Mouse (Mus musculus): ENCODE results near the gene Tbxa2r. TPM values are rescaled to one million over a fixed set of nuclear protein-coding genes. Genes with fewer than 3 reads are reported as not detected.

Tbxa2r gene
- polyA plus RNA-seq, 1 experiment from 2014 or later, result 3.7 TPM

- no peak overlapping the region for H3K27ac ChIP-seq (replicated peaks; ENCODE audit: low read depth, low read length)
- WGBS, result 79% methylated on average over 10 of the region's 10 CpGs
- ATAC-seq (ENCODE audit: low FRiP score, low TSS enrichment), result no peak
- H3K4me3 ChIP-seq (replicated peaks; ENCODE audit: low read depth, low read length), result no peak overlapping the region
- H3K9me3 ChIP-seq (ENCODE audit: control insufficient read depth, low read length), result no peaks in the 10 kb centered on the region
- no peak overlapping the region for H3K4me2 ChIP-seq (ENCODE audit: low read length)
- no peak for DNase-seq
- no peaks in the 10 kb centered on the region for H3K27me3 ChIP-seq (ENCODE audit: control insufficient read depth, insufficient read depth, low read length)
- H3K9ac ChIP-seq (replicated peaks; ENCODE audit: low read length), result no peak overlapping the region; the same call in 1 of the 2 replicates
- peaks cover 26% of the 10 kb centered on the region for H3K36me3 ChIP-seq (ENCODE audit: control insufficient read depth, insufficient read depth, low read length)
- no peaks in the 10 kb centered on the region for H3K4me1 ChIP-seq (ENCODE audit: control insufficient read depth, insufficient read depth, low read length)
These were observed 25.3 kb upstream of the Tbxa2r start for GRCm38 (mm10) chr10:81303258-81303657.

GRCm38 (mm10) chr10:81303761-81304160 lies 24.8 kb upstream of the Tbxa2r start:
- Histone ChIP-seq H3K9ac (replicated peaks; ENCODE audit: low read length) (no peak overlapping the region), H3K4me3 (replicated peaks; ENCODE audit: low read depth, low read length) (no peak overlapping the region), H3K4me1 (ENCODE audit: control insufficient read depth, insufficient read depth, low read length) (no peaks in the 10 kb centered on the region), H3K9me3 (ENCODE audit: control insufficient read depth, low read length) (no peaks in the 10 kb centered on the region), H3K36me3 (ENCODE audit: control insufficient read depth, insufficient read depth, low read length) (peaks cover 31% of the 10 kb centered on the region), H3K4me2 (ENCODE audit: low read length) (no peak overlapping the region), H3K27me3 (ENCODE audit: control insufficient read depth, insufficient read depth, low read length) (no peaks in the 10 kb centered on the region), H3K27ac (replicated peaks; ENCODE audit: low read depth, low read length) (no peak overlapping the region)
- DNase-seq (no peak), ATAC-seq (ENCODE audit: low FRiP score, low TSS enrichment) (no peak)
- WGBS, result 79% methylated on average over 7 of the region's 7 CpGs

GRCm38 (mm10) chr10:81304597-81305238 lies 23.8 kb upstream of the Tbxa2r start:
- H3K4me3 ChIP-seq (replicated peaks; ENCODE audit: low read depth, low read length), result no peak overlapping the region
- H3K9me3 ChIP-seq (ENCODE audit: control insufficient read depth, low read length), result no peaks in the 10 kb centered on the region
- no peak overlapping the region for H3K27ac ChIP-seq (replicated peaks; ENCODE audit: low read depth, low read length)
- H3K27me3 ChIP-seq (ENCODE audit: control insufficient read depth, insufficient read depth, low read length), result no peaks in the 10 kb centered on the region
- H3K36me3 ChIP-seq (ENCODE audit: control insufficient read depth, insufficient read depth, low read length), result peaks cover 41% of the 10 kb centered on the region
- ATAC-seq (ENCODE audit: low FRiP score, low TSS enrichment) (no peak), DNase-seq (peak; percentile 60)
- 28% methylated on average over 8 of the region's 9 CpGs for whole genome bisulfite sequencing
- H3K4me1 ChIP-seq (ENCODE audit: control insufficient read depth, insufficient read depth, low read length), result no peaks in the 10 kb centered on the region
- no peak overlapping the region for H3K9ac ChIP-seq (replicated peaks; ENCODE audit: low read length)
- H3K4me2 ChIP-seq (ENCODE audit: low read length), result no peak overlapping the region

GRCm38 (mm10) chr10:81305663-81306062 lies 22.9 kb upstream of the Tbxa2r start:
- H3K4me2 ChIP-seq (ENCODE audit: low read length), result no peak overlapping the region
- H3K36me3 ChIP-seq (ENCODE audit: control insufficient read depth, insufficient read depth, low read length), result peaks cover 50% of the 10 kb centered on the region
- DNase-seq, result no peak
- no peaks in the 10 kb centered on the region for H3K27me3 ChIP-seq (ENCODE audit: control insufficient read depth, insufficient read depth, low read length)
- no peak overlapping the region for H3K27ac ChIP-seq (replicated peaks; ENCODE audit: low read depth, low read length)
- no peaks in the 10 kb centered on the region for H3K9me3 ChIP-seq (ENCODE audit: control insufficient read depth, low read length)
- no peaks in the 10 kb centered on the region for H3K4me1 ChIP-seq (ENCODE audit: control insufficient read depth, insufficient read depth, low read length)
- no peak for ATAC-seq (ENCODE audit: low FRiP score, low TSS enrichment)
- 94% methylated on average over 14 of the region's 14 CpGs for WGBS
- no peak overlapping the region for H3K9ac ChIP-seq (replicated peaks; ENCODE audit: low read length)
- H3K4me3 ChIP-seq (replicated peaks; ENCODE audit: low read depth, low read length), result no peak overlapping the region

GRCm38 (mm10) chr10:81306173-81306668 lies 22.3 kb upstream of the Tbxa2r start:
- ATAC-seq (ENCODE audit: low FRiP score, low TSS enrichment), result no peak
- DNase-seq, result no peak
- Histone ChIP-seq H3K27me3 (ENCODE audit: control insufficient read depth, insufficient read depth, low read length) (no peaks in the 10 kb centered on the region), H3K4me1 (ENCODE audit: control insufficient read depth, insufficient read depth, low read length) (no peaks in the 10 kb centered on the region), H3K4me3 (replicated peaks; ENCODE audit: low read depth, low read length) (no peak overlapping the region), H3K27ac (replicated peaks; ENCODE audit: low read depth, low read length) (no peak overlapping the region), H3K9me3 (ENCODE audit: control insufficient read depth, low read length) (no peaks in the 10 kb centered on the region), H3K9ac (replicated peaks; ENCODE audit: low read length) (no peak overlapping the region), H3K36me3 (ENCODE audit: control insufficient read depth, insufficient read depth, low read length) (peaks cover 56% of the 10 kb centered on the region), H3K4me2 (ENCODE audit: low read length) (no peak overlapping the region)
- 95% methylated on average over 12 of the region's 12 CpGs for WGBS

- Histone ChIP-seq H3K9ac (replicated peaks; ENCODE audit: low read length) (no peak overlapping the region), H3K27me3 (ENCODE audit: control insufficient read depth, insufficient read depth, low read length) (no peaks in the 10 kb centered on the region), H3K9me3 (ENCODE audit: control insufficient read depth, low read length) (no peaks in the 10 kb centered on the region), H3K4me2 (ENCODE audit: low read length) (no peak overlapping the region), H3K4me3 (replicated peaks; ENCODE audit: low read depth, low read length) (no peak overlapping the region), H3K4me1 (ENCODE audit: control insufficient read depth, insufficient read depth, low read length) (no peaks in the 10 kb centered on the region), H3K27ac (replicated peaks; ENCODE audit: low read depth, low read length) (no peak overlapping the region), H3K36me3 (ENCODE audit: control insufficient read depth, insufficient read depth, low read length) (peaks cover 64% of the 10 kb centered on the region)
- DNase-seq (no peak), ATAC-seq (ENCODE audit: low FRiP score, low TSS enrichment) (no peak)
- 95% methylated on average over 21 of the region's 21 CpGs for WGBS
These were observed 21.5 kb upstream of the Tbxa2r start for GRCm38 (mm10) chr10:81306837-81307682.

- Histone ChIP-seq H3K27me3 (ENCODE audit: control insufficient read depth, insufficient read depth, low read length) (no peaks in the 10 kb centered on the region), H3K9ac (replicated peaks; ENCODE audit: low read length) (no peak overlapping the region), H3K27ac (replicated peaks; ENCODE audit: low read depth, low read length) (no peak overlapping the region), H3K4me1 (ENCODE audit: control insufficient read depth, insufficient read depth, low read length) (no peaks in the 10 kb centered on the region), H3K4me3 (replicated peaks; ENCODE audit: low read depth, low read length) (no peak overlapping the region), H3K4me2 (ENCODE audit: low read length) (no peak overlapping the region), H3K36me3 (ENCODE audit: control insufficient read depth, insufficient read depth, low read length) (peaks cover 89% of the 10 kb centered on the region), H3K9me3 (ENCODE audit: control insufficient read depth, low read length) (no peaks in the 10 kb centered on the region)
- ATAC-seq (ENCODE audit: low FRiP score, low TSS enrichment) (no peak), DNase-seq (no peak)
- 91% methylated on average over 5 of the region's 5 CpGs for WGBS
These were observed 19.0 kb upstream of the Tbxa2r start for GRCm38 (mm10) chr10:81309571-81309970.

- no peaks in the 10 kb centered on the region for H3K27me3 ChIP-seq (ENCODE audit: control insufficient read depth, insufficient read depth, low read length)
- ATAC-seq (ENCODE audit: low FRiP score, low TSS enrichment), result no peak
- 96% methylated on average over 13 of the region's 13 CpGs for whole genome bisulfite sequencing
- H3K4me1 ChIP-seq (ENCODE audit: control insufficient read depth, insufficient read depth, low read length), result no peaks in the 10 kb centered on the region
- H3K4me2 ChIP-seq (ENCODE audit: low read length), result no peak overlapping the region
- H3K27ac ChIP-seq (replicated peaks; ENCODE audit: low read depth, low read length), result no peak overlapping the region
- H3K9me3 ChIP-seq (ENCODE audit: control insufficient read depth, low read length), result no peaks in the 10 kb centered on the region
- DNase-seq, result no peak
- no peak overlapping the region for H3K4me3 ChIP-seq (replicated peaks; ENCODE audit: low read depth, low read length)
- peaks cover 99% of the 10 kb centered on the region for H3K36me3 ChIP-seq (ENCODE audit: control insufficient read depth, insufficient read depth, low read length)
- H3K9ac ChIP-seq (replicated peaks; ENCODE audit: low read length), result no peak overlapping the region
These were observed 14.9 kb upstream of the Tbxa2r start for GRCm38 (mm10) chr10:81313581-81313980.

All from midbrain, embryonic 14.5 days (tissue).